ENCODE assay signal across 12 mouse cellular contexts in the genomic region with DNA sequence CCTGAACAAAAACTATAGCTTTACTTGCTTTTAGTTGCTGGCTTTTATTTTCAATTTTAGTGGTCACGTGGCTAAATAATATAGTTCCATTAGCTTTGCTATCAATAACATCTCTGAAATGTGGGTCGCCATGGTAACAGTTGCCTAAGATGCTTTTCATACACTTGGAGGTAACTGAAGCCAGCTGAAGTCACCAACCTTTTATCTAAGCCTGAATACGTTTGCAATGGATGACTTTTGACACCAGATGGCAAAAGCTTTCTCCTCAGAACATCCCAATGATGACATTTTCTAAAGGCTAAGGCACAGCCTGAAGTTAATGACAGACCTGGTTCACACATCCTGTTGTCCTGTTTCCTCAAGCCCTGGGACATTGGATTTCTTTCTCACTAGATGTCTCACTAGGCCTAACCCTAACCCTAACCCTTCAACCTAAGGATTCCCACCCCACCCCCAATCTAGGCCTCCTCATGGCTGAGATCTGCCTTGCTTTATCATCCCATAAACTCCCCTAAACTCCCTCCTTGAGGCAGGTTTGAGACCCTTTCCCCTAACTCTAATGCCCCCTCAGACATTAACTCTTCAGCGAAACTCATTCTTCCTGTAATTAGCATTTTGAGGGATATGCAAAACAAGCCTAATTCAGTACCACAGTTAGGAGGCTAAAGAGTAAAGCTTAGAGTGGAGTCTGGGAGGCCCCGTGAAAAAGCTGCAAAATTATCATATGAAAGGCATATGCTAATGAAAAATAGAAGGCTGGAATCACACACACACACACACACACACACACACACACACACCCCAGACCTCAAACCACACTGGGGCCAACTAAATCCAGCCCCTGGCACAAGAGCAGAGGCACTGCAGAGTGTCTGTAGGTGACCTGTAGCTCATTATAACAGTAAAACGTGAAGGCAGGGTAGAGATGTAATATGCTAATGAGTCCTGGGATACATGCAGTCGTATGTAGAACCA.
DNase-seq lines count a peak whose midpoint lies in the region; ATAC-seq and TF ChIP-seq lines count a peak whose summit lies in the region.
"Had no signal": no experiment of that assay in that cellular context is flagged by ENCODE, and none has a peak within 500 bp of the region (broad histone marks: within the 10 kb centered on the region; RNA-seq: fewer than 3 reads in every experiment).

No protein-coding gene starts in this region.

- peaks cover 33% of the 10 kb centered on the region for H3K4me1 ChIP-seq in heart, embryonic 13.5 days
- peaks cover 4% of the 10 kb centered on the region; the same call in 1 of the 2 replicates for H3K4me1 ChIP-seq in forebrain, postnatal 0 days (ENCODE audit: insufficient read depth)
- H3K4me1 ChIP-seq in midbrain, embryonic 14.5 days (ENCODE audit: control insufficient read depth, insufficient read depth, low read length), result peaks cover 22% of the 10 kb centered on the region
- H3K4me1 ChIP-seq: stomach, embryonic 15.5 days had no signal

- peak; percentile 42 for TF ChIP-seq CTCF in forebrain, postnatal 0 days (IDR thresholded peaks at IDR 0.05; ENCODE audit: low read depth)

- H3K36me3 ChIP-seq in heart, embryonic 13.5 days, result no peaks in the 10 kb centered on the region
- H3K36me3 ChIP-seq in forebrain, postnatal 0 days (ENCODE audit: insufficient read depth), result no peaks in the 10 kb centered on the region
- H3K36me3 ChIP-seq in midbrain, embryonic 14.5 days (ENCODE audit: control insufficient read depth, insufficient read depth, low read length), result no peaks in the 10 kb centered on the region
- H3K36me3 ChIP-seq: embryonic facial prominence, embryonic 15.5 days; limb, embryonic 10.5 days; stomach, embryonic 15.5 days had no signal

- peak overlapping the region; percentile 47; the same call in 1 of the 2 replicates for H3K9ac ChIP-seq in heart, embryonic 13.5 days
- H3K9ac ChIP-seq in forebrain, postnatal 0 days, result no peak overlapping the region
- no peak overlapping the region for H3K9ac ChIP-seq in midbrain, embryonic 14.5 days (replicated peaks; ENCODE audit: low read length)
- H3K9ac ChIP-seq: embryonic facial prominence, embryonic 15.5 days; stomach, embryonic 15.5 days had no signal

- peaks cover 10% of the 10 kb centered on the region for H3K27me3 ChIP-seq in heart, embryonic 13.5 days (replicated peaks)
- H3K27me3 ChIP-seq in forebrain, postnatal 0 days (ENCODE audit: insufficient read depth, low read length), result no peaks in the 10 kb centered on the region
- H3K27me3 ChIP-seq in midbrain, embryonic 14.5 days (ENCODE audit: control insufficient read depth, insufficient read depth, low read length), result no peaks in the 10 kb centered on the region

- H3K4me3 ChIP-seq in heart, embryonic 13.5 days, result no peak overlapping the region
- no peak overlapping the region for H3K4me3 ChIP-seq in forebrain, postnatal 0 days (ENCODE audit: low read depth, low read length)
- H3K4me3 ChIP-seq in midbrain, embryonic 14.5 days (replicated peaks; ENCODE audit: low read depth, low read length), result no peak overlapping the region
- H3K4me3 ChIP-seq: embryonic facial prominence, embryonic 15.5 days; limb, embryonic 10.5 days; stomach, embryonic 15.5 days had no signal

- H3K9me3 ChIP-seq in heart, embryonic 13.5 days, result no peaks in the 10 kb centered on the region
- H3K9me3 ChIP-seq in forebrain, postnatal 0 days (ENCODE audit: low read length), result no peaks in the 10 kb centered on the region
- H3K9me3 ChIP-seq in midbrain, embryonic 14.5 days (ENCODE audit: control insufficient read depth, low read length), result no peaks in the 10 kb centered on the region
- H3K9me3 ChIP-seq: embryonic facial prominence, embryonic 15.5 days; limb, embryonic 10.5 days; stomach, embryonic 15.5 days had no signal

- DNase-seq in heart, adult 18-20 months, result no peak
- peak; percentile 51 for DNase-seq in R1 (ENCODE audit: low read depth, low spot score)
- DNase-seq in forebrain, postnatal 0 days, result peak; percentile 42
- peak; percentile 70 for DNase-seq in midbrain, embryonic 14.5 days
- no peak for DNase-seq in adrenal gland, postnatal 14 days
- DNase-seq in urinary bladder, adult 18-20 months (ENCODE audit: low spot score in 2 of 2), result no peak
- no peak for DNase-seq in gastrocnemius, postnatal 4 days (ENCODE audit: low spot score in 2 of 2)
- DNase-seq: kidney, adult 9 months had no signal

- no peak for ATAC-seq in heart, embryonic 13.5 days (ENCODE audit: extremely low read depth, insufficient number of reproducible peaks, low FRiP score, low TSS enrichment)
- ATAC-seq in forebrain, postnatal 0 days, result peak; percentile 40
- ATAC-seq in midbrain, embryonic 14.5 days (ENCODE audit: low FRiP score, low TSS enrichment), result peak; percentile 78

- H3K27ac ChIP-seq in heart, embryonic 13.5 days (replicated peaks), result peak overlapping the region; percentile 68
- H3K27ac ChIP-seq in forebrain, postnatal 0 days (ENCODE audit: low read depth, low read length), result no peak overlapping the region; the same call in 1 of the 2 replicates
- H3K27ac ChIP-seq in midbrain, embryonic 14.5 days (replicated peaks; ENCODE audit: low read depth, low read length), result peak overlapping the region; percentile 53
- H3K27ac ChIP-seq: embryonic facial prominence, embryonic 15.5 days; limb, embryonic 10.5 days; stomach, embryonic 15.5 days had no signal

- WGBS in heart, embryonic 13.5 days, result 55% methylated on average over 7 of the region's 7 CpGs
- 18% methylated on average over 7 of the region's 7 CpGs for WGBS in forebrain, postnatal 0 days
- 17% methylated on average over 7 of the region's 7 CpGs for WGBS in midbrain, embryonic 14.5 days

- H3K4me2 ChIP-seq in heart, embryonic 13.5 days, result peak overlapping the region; percentile 44; the same call in 1 of the 2 replicates
- no peak overlapping the region for H3K4me2 ChIP-seq in forebrain, postnatal 0 days (ENCODE audit: low read depth)
- H3K4me2 ChIP-seq in midbrain, embryonic 14.5 days (ENCODE audit: low read length), result peak overlapping the region; percentile 8; the same call in 1 of the 2 replicates
- H3K4me2 ChIP-seq: embryonic facial prominence, embryonic 15.5 days; stomach, embryonic 15.5 days had no signal

Comparison
In these comparisons a context has a peak if more than half of its experiments do, and no peak if none do; other contexts are left out.
1. DNase-seq: peak in R1 (single experiment), forebrain, postnatal 0 days (single experiment) and midbrain, embryonic 14.5 days (single experiment); none in heart, adult 18-20 months (0 of 2), adrenal gland, postnatal 14 days (single experiment), urinary bladder, adult 18-20 months (0 of 2) and gastrocnemius, postnatal 4 days (0 of 2).